11 mouse cellular contexts compared by ENCODE assay signal in the genomic region with DNA sequence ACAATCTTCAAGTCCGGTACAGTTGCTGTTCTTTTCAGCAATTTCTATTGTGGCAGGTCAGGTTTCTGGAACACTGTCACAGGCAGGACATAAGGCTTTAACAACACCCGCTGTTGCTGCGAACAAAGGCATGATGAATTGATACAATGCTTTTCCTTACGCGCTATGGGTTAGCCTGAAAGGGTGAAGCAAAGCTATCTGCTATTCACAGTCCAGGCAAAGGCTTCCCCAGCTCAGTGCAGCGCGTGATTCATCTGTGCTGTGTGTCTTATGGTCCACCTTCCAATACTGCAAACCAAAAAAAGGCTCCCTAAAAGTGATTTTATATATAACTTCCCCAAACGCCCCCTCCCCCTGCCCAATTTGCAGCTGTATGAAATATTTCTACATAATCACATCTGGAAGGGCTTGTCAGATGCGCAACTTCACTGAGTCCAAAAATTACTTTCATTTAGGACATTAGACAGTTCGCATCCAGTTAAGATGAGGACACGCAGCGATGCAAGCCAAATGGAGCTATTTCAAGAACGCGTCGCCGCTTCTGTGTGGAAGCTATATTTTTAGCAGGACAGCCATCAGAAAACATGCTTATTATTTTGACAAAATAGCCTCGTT.
DNase-seq lines count a peak whose midpoint lies in the region; ATAC-seq lines count a peak whose summit lies in the region.
"Had no signal": no experiment of that assay in that cellular context is flagged by ENCODE, and none has a peak within 500 bp of the region (broad histone marks: within the 10 kb centered on the region; RNA-seq: fewer than 3 reads in every experiment).

No protein-coding gene starts in this region.

- no peaks in the 10 kb centered on the region for H3K27me3 ChIP-seq in forebrain, embryonic 15.5 days
- H3K27me3 ChIP-seq in forebrain, embryonic 11.5 days (ENCODE audit: control insufficient read depth, insufficient read depth, low read length), result no peaks in the 10 kb centered on the region

- ATAC-seq in forebrain, embryonic 15.5 days (replicated peaks), result peak; percentile 68; the same call in 1 of the 2 replicates
- ATAC-seq in forebrain, embryonic 11.5 days (replicated peaks; ENCODE audit: low FRiP score), result no peak; the same call in 1 of the 2 replicates
- ATAC-seq: inflammation-experienced regulatory T-cells, adult 6 months had no signal

- no peak for DNase-seq in forebrain, embryonic 11.5 days (ENCODE audit: low spot score)
- DNase-seq in layer of hippocampus, adult 9-11 months, result peak; percentile 4
- no peak for DNase-seq in layer of hippocampus, adult 9-10 months (ENCODE audit: low spot score)
- peak; percentile 40 to 45 for DNase-seq in left cerebral cortex, postnatal 14 days (ENCODE audit: low spot score in 2 of 2)
- DNase-seq in right cerebral cortex, postnatal 36 days (ENCODE audit: low spot score in 2 of 2), result peak; percentile 3 to 14
- no peak for DNase-seq in cerebellum, postnatal 25 days
- DNase-seq in testis, postnatal 10 days (ENCODE audit: low spot score), result no peak
- DNase-seq: B cell, adult 2 months had no signal

- no peak overlapping the region for H3K4me3 ChIP-seq in forebrain, embryonic 15.5 days
- no peak overlapping the region for H3K4me3 ChIP-seq in forebrain, embryonic 11.5 days (ENCODE audit: low read depth, low read length)

- no peak overlapping the region for H3K4me2 ChIP-seq in forebrain, embryonic 15.5 days (replicated peaks)
- H3K4me2 ChIP-seq in forebrain, embryonic 11.5 days (ENCODE audit: low read depth, low read length, severe bottlenecking), result no peak overlapping the region

- WGBS in forebrain, embryonic 15.5 days, result 63% methylated on average over 17 of the region's 17 CpGs
- 72% methylated on average over 17 of the region's 17 CpGs for WGBS in forebrain, embryonic 11.5 days

- no peaks in the 10 kb centered on the region for H3K9me3 ChIP-seq in forebrain, embryonic 15.5 days
- no peaks in the 10 kb centered on the region for H3K9me3 ChIP-seq in forebrain, embryonic 11.5 days (ENCODE audit: control insufficient read depth, low read length)

- no peaks in the 10 kb centered on the region for H3K36me3 ChIP-seq in forebrain, embryonic 15.5 days
- no peaks in the 10 kb centered on the region for H3K36me3 ChIP-seq in forebrain, embryonic 11.5 days (ENCODE audit: control insufficient read depth, insufficient read depth, low read length)

- H3K27ac ChIP-seq in forebrain, embryonic 15.5 days (replicated peaks), result no peak overlapping the region; the same call in 1 of the 2 replicates
- H3K27ac ChIP-seq in forebrain, embryonic 11.5 days (ENCODE audit: low read depth, low read length), result no peak overlapping the region
- H3K27ac ChIP-seq: macrophage had no signal

- intact Hi-C loops in left cerebral cortex, postnatal 14 days (cut with DNase I), result no loop called here

- peaks cover 21% of the 10 kb centered on the region for H3K4me1 ChIP-seq in forebrain, embryonic 15.5 days
- peaks cover 5% of the 10 kb centered on the region for H3K4me1 ChIP-seq in forebrain, embryonic 11.5 days (replicated peaks; ENCODE audit: control insufficient read depth, insufficient read depth, low read length)

- no peak overlapping the region for H3K9ac ChIP-seq in forebrain, embryonic 15.5 days (replicated peaks)
- no peak overlapping the region for H3K9ac ChIP-seq in forebrain, embryonic 11.5 days (ENCODE audit: low read length)

Comparison
In these comparisons a context has a peak if more than half of its experiments do, and no peak if none do; other contexts are left out.
1. DNase-seq: peak in layer of hippocampus, adult 9-11 months (single experiment), left cerebral cortex, postnatal 14 days (2 of 2) and right cerebral cortex, postnatal 36 days (2 of 2); none in forebrain, embryonic 11.5 days (single experiment), layer of hippocampus, adult 9-10 months (single experiment), cerebellum, postnatal 25 days (0 of 2) and testis, postnatal 10 days (single experiment).